Mouse (Mus musculus): ENCODE data around the gene Ndufb8. TPM values are rescaled to one million over a fixed set of nuclear protein-coding genes. Genes with fewer than 3 reads are reported as not detected.

Gene Ndufb8
- total RNA-seq, 2 experiments from 2014 or later, result 1,711 to 1,762 TPM

Other genes with a start within 250 kb of the Ndufb8 start
- 10 to 100 TPM; 13.1 to 14.0 TPM for gene Scd4, start 222.3 kb downstream of the Ndufb8 start, total RNA-seq (2021)
- 10 to 100 TPM; 14.7 to 32.9 TPM for gene Scd1, start 147.6 kb downstream of the Ndufb8 start, total RNA-seq (2021)
- not detected for gene Wnt8b, start 62.0 kb downstream of the Ndufb8 start, total RNA-seq (2021)
- gene Sec31b, start 9.6 kb downstream of the Ndufb8 start, total RNA-seq (2021), result 1 to 10 TPM; 4.7 to 5.2 TPM
- not detected for gene Gm20538, start 2.6 kb downstream of the Ndufb8 start, total RNA-seq (2021)
- gene Hif1an, start 7.4 kb upstream of the Ndufb8 start, total RNA-seq (2021), result 10 to 100 TPM; 51.8 to 53.5 TPM
- not detected for gene Pax2, start 200.6 kb upstream of the Ndufb8 start, total RNA-seq (2021)